Mouse (Mus musculus) thymus, adult 2 months (tissue): Measurements from ENCODE around the gene Chdh.

Experiments used
- CTCF ChIP-seq: fragments of 200-500 bp; IDR thresholded peaks from 2 replicates; pipeline ENCODE4 v1.5.1; 2012; ENCODE audit warnings: mild to moderate bottlenecking, control low read depth, low read length, moderate library complexity, borderline replicate concordance; ENCODE audit not compliant: control insufficient read depth, poor library complexity, insufficient read depth; ENCODE audit errors: extremely low read depth
- POLR2A ChIP-seq: fragments of 200-500 bp; IDR thresholded peaks from 2 replicates; pipeline ENCODE4 v1.6.1; 2012; ENCODE audit warnings: mild to moderate bottlenecking, low read length, control low read depth, moderate library complexity; ENCODE audit not compliant: control insufficient read depth, poor library complexity, insufficient read depth; ENCODE audit errors: extremely low read depth

GRCm38 (mm10) chr14:30050280-30050679 is 41.5 kb downstream of the Chdh start:
- no peak for TF ChIP-seq POLR2A
- TF ChIP-seq CTCF = no peak
